Mouse (Mus musculus): ENCODE data around the gene Lzts2. TPM values are rescaled to one million over a fixed set of nuclear protein-coding genes. Genes with fewer than 3 reads are reported as not detected.

The Lzts2 gene
- total RNA-seq (2018; cell fraction: chromatin; rRNA removed): 1 to 10 TPM; 1.1 to 9.7 (median 4.8) TPM
- total RNA-seq (2018; cell fraction: cytosol; rRNA removed): 1 to 10 TPM; 1.5 to 5.0 (median 3.4) TPM
- total RNA-seq (2018; cell fraction: nucleus; rRNA removed): 10 to 100 TPM in 5 of 26 experiments, 1 to 10 TPM in 21; 2.2 to 10.8 (median 5.1) TPM
- polyA plus RNA-seq (2018): 1.4 to 4.7 TPM (median 2.3 TPM) in 3 replicates

- Histone ChIP-seq H3K27ac (no peak within 1 kb of the TSS), H3K36me3 (ENCODE audit: inconsistent target) (peaks cover 19% of the 10 kb centered on the region), H3K79me2 (ENCODE audit: inconsistent target) (no peaks in the 10 kb centered on the region), H3K4me3 (ENCODE audit: inconsistent target) (peak within 1 kb of the TSS; percentile 19; the same call in 1 of the 2 replicates)
- 25% methylated on average over 10 of the region's 10 CpGs for WGBS (ENCODE audit: missing documents)
Observed at GRCm38 (mm10) chr19:45014335-45014971, at the start of gene Lzts2. Gene Lzts2 (plus strand): TSS chr19:45014414.

DNA sequence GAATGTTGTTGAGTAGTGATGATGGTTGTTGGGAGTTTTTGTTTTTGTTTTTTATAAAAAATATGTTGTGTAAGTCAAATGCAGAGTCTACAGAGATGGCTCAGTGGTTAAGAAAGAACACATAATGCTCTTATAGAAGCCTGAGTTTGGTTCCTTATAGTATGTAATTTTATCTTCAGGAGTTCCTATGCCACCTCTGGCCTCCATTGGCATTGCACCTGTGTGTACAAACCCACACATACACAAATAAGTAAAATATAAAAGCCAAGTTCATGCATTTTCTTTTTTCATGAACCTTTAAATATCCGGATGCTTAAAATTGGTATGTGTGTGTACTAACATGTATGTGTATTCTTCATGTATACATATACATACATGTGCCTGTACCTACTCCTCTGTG, 48.2 kb upstream of the Lzts2 start:
- Histone ChIP-seq H3K27ac (no peak overlapping the region), H3K36me3 (ENCODE audit: inconsistent target) (peaks cover 80% of the 10 kb centered on the region), H3K79me2 (ENCODE audit: inconsistent target) (no peaks in the 10 kb centered on the region), H3K4me3 (ENCODE audit: inconsistent target) (no peak overlapping the region)
- no CpG with 5 or more reads among the region's 1 CpGs for WGBS (ENCODE audit: missing documents)

DNA sequence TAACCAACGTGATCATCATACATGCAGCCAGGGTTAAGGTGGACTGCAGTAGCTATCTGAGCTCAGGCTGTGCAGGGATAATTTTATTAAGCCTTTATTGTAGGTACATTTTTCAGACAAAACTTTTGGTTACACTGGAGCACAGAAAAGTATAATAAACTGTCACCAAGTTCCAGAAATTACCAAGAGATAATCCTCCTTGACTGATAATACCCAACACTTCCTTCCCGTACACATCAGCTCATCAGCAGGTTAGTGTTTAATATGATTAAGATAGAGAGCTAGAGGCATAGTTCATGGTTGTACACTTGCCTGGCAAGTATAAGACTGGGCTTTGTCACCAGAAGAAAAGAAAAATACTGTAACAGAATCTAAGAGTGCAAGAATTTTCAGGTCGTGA, 45.9 kb upstream of the Lzts2 start:
- no peak overlapping the region for H3K4me3 ChIP-seq (ENCODE audit: inconsistent target)
- H3K27ac ChIP-seq: no peak overlapping the region
- 92% methylated on average over 3 of the region's 3 CpGs for WGBS (ENCODE audit: missing documents)
- H3K36me3 ChIP-seq (ENCODE audit: inconsistent target): peaks cover 78% of the 10 kb centered on the region
- H3K79me2 ChIP-seq (ENCODE audit: inconsistent target): no peaks in the 10 kb centered on the region

GRCm38 (mm10) chr19:44976636-44977035, 37.6 kb upstream of the Lzts2 start:
- H3K36me3 ChIP-seq (ENCODE audit: inconsistent target): peaks cover 87% of the 10 kb centered on the region
- 96% methylated on average over 6 of the region's 6 CpGs for WGBS (ENCODE audit: missing documents)
- no peak overlapping the region for H3K4me3 ChIP-seq (ENCODE audit: inconsistent target)
- H3K79me2 ChIP-seq (ENCODE audit: inconsistent target): no peaks in the 10 kb centered on the region
- no peak overlapping the region for H3K27ac ChIP-seq

- Histone ChIP-seq H3K36me3 (ENCODE audit: inconsistent target) (peaks cover 82% of the 10 kb centered on the region), H3K4me3 (ENCODE audit: inconsistent target) (no peak overlapping the region), H3K79me2 (ENCODE audit: inconsistent target) (no peaks in the 10 kb centered on the region), H3K27ac (no peak overlapping the region)
- WGBS (ENCODE audit: missing documents): 91% methylated on average over 6 of the region's 6 CpGs
Observed at GRCm38 (mm10) chr19:44977148-44977547, 37.1 kb upstream of the Lzts2 start.

- Histone ChIP-seq H3K36me3 (ENCODE audit: inconsistent target) (peaks cover 46% of the 10 kb centered on the region), H3K27ac (no peak overlapping the region), H3K4me3 (ENCODE audit: inconsistent target) (no peak overlapping the region), H3K79me2 (ENCODE audit: inconsistent target) (no peaks in the 10 kb centered on the region)
- WGBS (ENCODE audit: missing documents): 74% methylated on average over 2 of the region's 2 CpGs
Observed at GRCm38 (mm10) chr19:44980787-44981186, 33.4 kb upstream of the Lzts2 start.

- Histone ChIP-seq H3K27ac (no peak overlapping the region), H3K36me3 (ENCODE audit: inconsistent target) (peaks cover 28% of the 10 kb centered on the region), H3K79me2 (ENCODE audit: inconsistent target) (no peaks in the 10 kb centered on the region), H3K4me3 (ENCODE audit: inconsistent target) (no peak overlapping the region)
- WGBS (ENCODE audit: missing documents): 68% methylated on average over 7 of the region's 7 CpGs
Observed at GRCm38 (mm10) chr19:44982477-44983115, 31.6 kb upstream of the Lzts2 start.

GRCm38 (mm10) chr19:44983366-44983765, 30.8 kb upstream of the Lzts2 start:
- Histone ChIP-seq H3K79me2 (ENCODE audit: inconsistent target) (no peaks in the 10 kb centered on the region), H3K27ac (no peak overlapping the region), H3K4me3 (ENCODE audit: inconsistent target) (no peak overlapping the region), H3K36me3 (ENCODE audit: inconsistent target) (peaks cover 20% of the 10 kb centered on the region)
- 96% methylated on average over 6 of the region's 6 CpGs for WGBS (ENCODE audit: missing documents)

- Histone ChIP-seq H3K27ac (no peak overlapping the region), H3K36me3 (ENCODE audit: inconsistent target) (peaks cover 9% of the 10 kb centered on the region; the same call in 1 of the 2 replicates), H3K79me2 (ENCODE audit: inconsistent target) (no peaks in the 10 kb centered on the region), H3K4me3 (ENCODE audit: inconsistent target) (no peak overlapping the region)
- WGBS (ENCODE audit: missing documents): 94% methylated on average over 4 of the region's 4 CpGs
Observed at GRCm38 (mm10) chr19:44984420-44984819, 29.8 kb upstream of the Lzts2 start.

GRCm38 (mm10) chr19:44985159-44985988, 28.8 kb upstream of the Lzts2 start:
- H3K36me3 ChIP-seq (ENCODE audit: inconsistent target): peaks cover 5% of the 10 kb centered on the region; the same call in 1 of the 2 replicates
- H3K79me2 ChIP-seq (ENCODE audit: inconsistent target): no peaks in the 10 kb centered on the region
- WGBS (ENCODE audit: missing documents): 72% methylated on average over 5 of the region's 5 CpGs
- no peak overlapping the region for H3K27ac ChIP-seq
- no peak overlapping the region for H3K4me3 ChIP-seq (ENCODE audit: inconsistent target)

DNA sequence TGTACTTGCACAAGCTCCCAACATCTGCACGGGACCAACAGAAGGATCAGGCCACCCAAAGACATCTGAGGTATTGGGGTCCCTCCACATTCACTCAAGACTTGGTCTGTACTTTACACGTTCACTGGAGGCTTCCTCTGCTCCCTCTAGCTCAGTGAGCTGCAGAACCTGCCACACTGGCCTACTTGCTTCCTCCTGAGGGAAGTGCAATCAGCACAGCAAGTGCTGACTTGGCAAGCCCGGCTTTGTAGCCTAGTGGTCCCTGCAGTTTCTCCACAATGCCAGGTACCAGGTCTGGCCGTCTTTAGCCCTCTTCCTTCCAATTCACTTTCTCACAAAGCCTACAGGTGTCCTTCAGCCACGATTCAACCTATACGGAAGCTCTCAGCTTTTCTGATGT, 27.2 kb upstream of the Lzts2 start:
- Histone ChIP-seq H3K4me3 (ENCODE audit: inconsistent target) (no peak overlapping the region), H3K79me2 (ENCODE audit: inconsistent target) (no peaks in the 10 kb centered on the region), H3K27ac (no peak overlapping the region), H3K36me3 (ENCODE audit: inconsistent target) (no peaks in the 10 kb centered on the region)
- 75% methylated on average over 6 of the region's 6 CpGs for WGBS (ENCODE audit: missing documents)

GRCm38 (mm10) chr19:44987851-44988250, 26.4 kb upstream of the Lzts2 start:
- 75% methylated on average over 6 of the region's 6 CpGs for WGBS (ENCODE audit: missing documents)
- H3K36me3 ChIP-seq (ENCODE audit: inconsistent target): no peaks in the 10 kb centered on the region
- no peak overlapping the region for H3K4me3 ChIP-seq (ENCODE audit: inconsistent target)
- no peak overlapping the region for H3K27ac ChIP-seq
- H3K79me2 ChIP-seq (ENCODE audit: inconsistent target): no peaks in the 10 kb centered on the region

DNA sequence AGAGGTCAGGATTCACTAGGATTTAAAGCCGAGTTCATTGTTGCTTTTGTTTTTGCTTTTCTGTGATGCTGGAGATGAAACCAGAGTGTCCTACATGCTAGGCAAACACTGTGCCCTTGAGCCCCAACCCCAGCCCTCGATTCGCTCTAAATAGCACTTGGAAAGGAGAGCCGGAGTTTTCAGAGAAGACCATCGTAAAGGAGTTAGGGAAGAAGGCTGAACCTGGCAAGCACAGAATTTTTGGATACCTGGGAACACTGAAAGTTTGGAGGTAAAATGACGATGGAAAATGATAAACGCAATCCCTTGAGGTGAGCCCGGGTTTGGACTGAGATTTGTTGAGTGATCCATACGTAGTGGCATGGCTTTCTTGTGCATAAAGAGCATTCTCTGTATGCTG, 25.9 kb upstream of the Lzts2 start:
- 61% methylated on average over 9 of the region's 9 CpGs for WGBS (ENCODE audit: missing documents)

GRCm38 (mm10) chr19:44988831-44989566, 25.2 kb upstream of the Lzts2 start, which contains the start of gene Sema4g:
Gene Sema4g (plus strand): TSS chr19:44989101.
- H3K36me3 ChIP-seq (ENCODE audit: inconsistent target): no peaks in the 10 kb centered on the region
- no peaks in the 10 kb centered on the region for H3K79me2 ChIP-seq (ENCODE audit: inconsistent target)
- 5% methylated on average over 45 of the region's 58 CpGs for WGBS (ENCODE audit: missing documents)
- H3K4me3 ChIP-seq (ENCODE audit: inconsistent target): no peak within 1 kb of the TSS
- H3K27ac ChIP-seq: no peak within 1 kb of the TSS

More for the DNA sequence above, 25.9 kb upstream of the Lzts2 start:
- H3K79me2 ChIP-seq (ENCODE audit: inconsistent target): no peaks in the 10 kb centered on the region
- no peak overlapping the region for H3K4me3 ChIP-seq (ENCODE audit: inconsistent target)
- H3K36me3 ChIP-seq (ENCODE audit: inconsistent target): no peaks in the 10 kb centered on the region
- H3K27ac ChIP-seq: no peak overlapping the region
